Mouse (Mus musculus): Measurements from ENCODE around the gene Prok1.

The Prok1 gene

GRCm38 (mm10) chr3:107239607-107240006 lies at the start of gene Prok1:
Gene Prok1 (minus strand): TSS chr3:107239707.
- no peak for DNase-seq (ENCODE audit: low spot score in 2 of 2)

- DNase-seq (ENCODE audit: low spot score in 2 of 2) = no peak
Measured at GRCm38 (mm10) chr3:107287346-107287745, 47.8 kb upstream of the Prok1 start.

GRCm38 (mm10) chr3:107286123-107286522 lies 46.6 kb upstream of the Prok1 start:
- no peak for DNase-seq (ENCODE audit: low spot score in 2 of 2)

- DNase-seq (ENCODE audit: low spot score in 2 of 2) = peak; percentile 85 to 91
Measured at GRCm38 (mm10) chr3:107278479-107279269, 39.2 kb upstream of the Prok1 start, which contains the start of gene Lamtor5. Gene Lamtor5 (plus strand): TSS chr3:107278858.

- no peak for DNase-seq (ENCODE audit: low spot score in 2 of 2)
Measured at GRCm38 (mm10) chr3:107276626-107277025, 37.1 kb upstream of the Prok1 start.

- DNase-seq (ENCODE audit: low spot score in 2 of 2) = no peak
Measured at GRCm38 (mm10) chr3:107275996-107276395, 36.5 kb upstream of the Prok1 start.

GRCm38 (mm10) chr3:107275351-107275750 lies 35.8 kb upstream of the Prok1 start:
- no peak for DNase-seq (ENCODE audit: low spot score in 2 of 2)

GRCm38 (mm10) chr3:107273820-107274219 lies 34.3 kb upstream of the Prok1 start:
- DNase-seq (ENCODE audit: low spot score in 2 of 2) = peak; percentile 44 to 53

- no peak for DNase-seq (ENCODE audit: low spot score in 2 of 2)
Measured at GRCm38 (mm10) chr3:107272433-107272832, 32.9 kb upstream of the Prok1 start.

GRCm38 (mm10) chr3:107266814-107267345 lies 27.4 kb upstream of the Prok1 start:
- DNase-seq (ENCODE audit: low spot score in 2 of 2) = no peak

GRCm38 (mm10) chr3:107261851-107262165 lies 22.3 kb upstream of the Prok1 start:
- no peak for DNase-seq (ENCODE audit: low spot score in 2 of 2)

GRCm38 (mm10) chr3:107260956-107261850 lies 21.7 kb upstream of the Prok1 start:
- DNase-seq (ENCODE audit: low spot score in 2 of 2) = no peak

GRCm38 (mm10) chr3:107257924-107258323 lies 18.4 kb upstream of the Prok1 start:
- DNase-seq (ENCODE audit: low spot score in 2 of 2) = no peak

GRCm38 (mm10) chr3:107256724-107257123 lies 17.2 kb upstream of the Prok1 start:
- DNase-seq (ENCODE audit: low spot score in 2 of 2) = no peak

GRCm38 (mm10) chr3:107255992-107256391 lies 16.5 kb upstream of the Prok1 start:
- no peak for DNase-seq (ENCODE audit: low spot score in 2 of 2)

GRCm38 (mm10) chr3:107253925-107254324 lies 14.4 kb upstream of the Prok1 start:
- no peak for DNase-seq (ENCODE audit: low spot score in 2 of 2)

GRCm38 (mm10) chr3:107252035-107252434 lies 12.5 kb upstream of the Prok1 start:
- no peak for DNase-seq (ENCODE audit: low spot score in 2 of 2)

GRCm38 (mm10) chr3:107250320-107250719 lies 10.8 kb upstream of the Prok1 start:
- DNase-seq (ENCODE audit: low spot score in 2 of 2) = no peak

- DNase-seq (ENCODE audit: low spot score in 2 of 2) = no peak
Measured at GRCm38 (mm10) chr3:107249042-107249441, 9.5 kb upstream of the Prok1 start.

GRCm38 (mm10) chr3:107246876-107247275 lies 7.4 kb upstream of the Prok1 start:
- no peak for DNase-seq (ENCODE audit: low spot score in 2 of 2)

GRCm38 (mm10) chr3:107241389-107242094 lies 2.0 kb upstream of the Prok1 start:
- no peak for DNase-seq (ENCODE audit: low spot score in 2 of 2)

- no peak for DNase-seq (ENCODE audit: low spot score in 2 of 2)
Measured at GRCm38 (mm10) chr3:107238471-107238980, 981 bp downstream of the Prok1 start.
